Mouse (Mus musculus): ENCODE results near the gene Rabgef1. TPM values are rescaled to one million over a fixed set of nuclear protein-coding genes. Genes with fewer than 3 reads are reported as not detected.

Gene Rabgef1
- polyA plus RNA-seq (2014; fragmentation: Nextera tagmentation; extraction: Ambion mirVana) = 23.6 and 23.7 TPM in 2 replicates

DNA sequence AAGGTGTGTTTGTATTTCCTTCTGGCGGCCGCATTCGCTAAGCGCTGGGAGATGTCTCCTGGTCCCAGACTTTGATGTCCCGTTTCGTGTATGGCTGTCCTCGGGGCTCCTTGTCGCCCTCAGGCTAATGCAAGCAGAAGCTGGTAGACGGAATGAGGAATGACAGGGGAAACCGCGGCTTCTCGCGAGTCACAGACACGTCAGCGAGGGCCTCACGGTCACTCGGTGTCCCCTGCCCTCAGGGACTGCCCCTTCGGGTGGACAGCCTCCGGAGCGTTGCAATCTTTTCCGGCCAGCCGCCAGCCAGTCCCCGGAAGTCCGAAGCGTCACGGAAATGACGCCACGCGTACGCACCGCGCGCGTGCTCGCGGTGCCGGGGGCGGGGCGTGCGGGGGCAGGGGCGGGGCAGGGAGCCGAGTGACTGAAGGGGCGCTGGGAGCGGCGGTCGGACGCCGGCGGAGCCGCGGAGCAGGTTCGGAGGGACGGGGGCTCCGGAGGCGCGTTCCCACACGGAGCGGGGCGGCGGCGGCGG lies at the start of gene Rabgef1:
Rabgef1 (plus strand) TSS at position 376 of the 532 bp plus-strand sequence.
- WGBS = under 1% methylated on average over 52 of the region's 62 CpGs
- peak within 1 kb of the TSS; percentile 91 for H3K4me3 ChIP-seq (ENCODE audit: low read depth, low read length)
- peak; percentile 91 for ATAC-seq (ENCODE audit: insufficient number of reproducible peaks, low FRiP score, low TSS enrichment, low read depth)

GRCm38 (mm10) chr5:130122355-130122754 lies 49.2 kb upstream of the Rabgef1 start:
- Histone ChIP-seq H3K36me3 (ENCODE audit: control insufficient read depth, insufficient read depth, low read length) (no peaks in the 10 kb centered on the region; the same call in 1 of the 2 replicates), H3K9me3 (ENCODE audit: control insufficient read depth, low read length) (no peaks in the 10 kb centered on the region), H3K27ac (replicated peaks; ENCODE audit: low read depth, low read length) (no peak overlapping the region), H3K4me3 (ENCODE audit: low read depth, low read length) (no peak overlapping the region), H3K4me1 (ENCODE audit: control insufficient read depth, insufficient read depth, low read length) (no peaks in the 10 kb centered on the region), H3K27me3 (ENCODE audit: control insufficient read depth, insufficient read depth, low read length) (no peaks in the 10 kb centered on the region), H3K9ac (ENCODE audit: low read length) (no peak overlapping the region), H3K4me2 (ENCODE audit: low read depth, severe bottlenecking) (no peak overlapping the region)
- WGBS = 96% methylated on average over 2 of the region's 2 CpGs
- DNase-seq (ENCODE audit: low spot score) = no peak
- no peak for ATAC-seq (ENCODE audit: insufficient number of reproducible peaks, low FRiP score, low TSS enrichment, low read depth)

More for the DNA sequence above, at the start of gene Rabgef1:
- H3K36me3 ChIP-seq (ENCODE audit: control insufficient read depth, insufficient read depth, low read length) = peaks cover 2% of the 10 kb centered on the region; the same call in 1 of the 2 replicates
- no peaks in the 10 kb centered on the region for H3K27me3 ChIP-seq (ENCODE audit: control insufficient read depth, insufficient read depth, low read length)
- H3K27ac ChIP-seq (replicated peaks; ENCODE audit: low read depth, low read length) = peak within 1 kb of the TSS; percentile 77
- H3K9ac ChIP-seq (ENCODE audit: low read length) = peak within 1 kb of the TSS; percentile 84
- H3K4me2 ChIP-seq (ENCODE audit: low read depth, severe bottlenecking) = peak within 1 kb of the TSS; percentile 63
- no peaks in the 10 kb centered on the region for H3K9me3 ChIP-seq (ENCODE audit: control insufficient read depth, low read length)
- peaks cover 7% of the 10 kb centered on the region for H3K4me1 ChIP-seq (ENCODE audit: control insufficient read depth, insufficient read depth, low read length)
- DNase-seq (ENCODE audit: low spot score) = peak; percentile 93

GRCm38 (mm10) chr5:130124271-130124670 lies 47.3 kb upstream of the Rabgef1 start:
- WGBS = 88% methylated on average over 5 of the region's 5 CpGs
- Histone ChIP-seq H3K4me1 (ENCODE audit: control insufficient read depth, insufficient read depth, low read length) (no peaks in the 10 kb centered on the region), H3K4me3 (ENCODE audit: low read depth, low read length) (no peak overlapping the region), H3K4me2 (ENCODE audit: low read depth, severe bottlenecking) (no peak overlapping the region), H3K36me3 (ENCODE audit: control insufficient read depth, insufficient read depth, low read length) (no peaks in the 10 kb centered on the region; the same call in 1 of the 2 replicates), H3K9ac (ENCODE audit: low read length) (no peak overlapping the region), H3K9me3 (ENCODE audit: control insufficient read depth, low read length) (no peaks in the 10 kb centered on the region), H3K27me3 (ENCODE audit: control insufficient read depth, insufficient read depth, low read length) (no peaks in the 10 kb centered on the region), H3K27ac (replicated peaks; ENCODE audit: low read depth, low read length) (no peak overlapping the region)
- no peak for ATAC-seq (ENCODE audit: insufficient number of reproducible peaks, low FRiP score, low TSS enrichment, low read depth)
- no peak for DNase-seq (ENCODE audit: low spot score)

DNA sequence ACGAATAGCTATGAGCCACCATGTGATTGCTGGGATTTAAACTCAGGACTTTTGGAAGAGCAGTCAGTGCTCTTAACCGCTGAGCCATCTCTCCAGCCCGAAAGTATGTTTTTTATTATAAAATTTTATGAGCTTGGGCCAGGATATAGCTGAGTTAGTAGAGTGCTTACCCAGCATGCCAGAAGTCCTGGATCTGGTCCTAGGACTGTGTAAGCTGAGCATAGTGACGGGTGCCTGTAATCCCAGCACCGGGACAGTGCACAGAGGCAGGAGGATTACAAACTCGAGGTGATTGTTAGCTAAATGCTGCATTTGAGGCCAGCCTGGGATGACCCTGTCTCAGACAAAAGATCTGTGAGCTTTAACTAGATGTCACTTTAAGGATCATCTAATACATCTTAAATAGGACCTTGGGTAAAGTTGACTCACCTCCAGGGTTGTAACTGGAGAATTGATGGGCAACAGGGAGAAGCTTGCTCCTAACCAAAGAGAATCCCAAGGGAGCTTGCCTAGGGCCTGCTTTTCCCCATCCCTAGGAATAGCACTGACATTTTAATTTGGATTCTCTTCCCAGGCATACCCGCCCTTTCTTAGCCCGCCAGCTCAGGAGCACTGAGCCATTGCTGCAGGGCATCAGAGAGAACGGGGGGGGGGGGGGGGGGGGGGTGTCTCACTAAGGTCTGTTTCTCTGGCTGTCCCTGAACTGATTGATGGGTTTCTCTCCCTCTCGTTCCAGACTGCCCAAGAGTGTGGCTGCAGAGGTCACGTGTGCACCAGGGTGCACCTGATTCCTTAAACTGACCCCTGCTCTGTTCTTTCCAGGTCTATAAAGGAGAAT lies 42.7 kb upstream of the Rabgef1 start:
- no peak overlapping the region; the same call in 1 of the 2 replicates for H3K27ac ChIP-seq (replicated peaks; ENCODE audit: low read depth, low read length)
- H3K9me3 ChIP-seq (ENCODE audit: control insufficient read depth, low read length) = no peaks in the 10 kb centered on the region
- no peak overlapping the region for H3K4me3 ChIP-seq (ENCODE audit: low read depth, low read length)
- no peaks in the 10 kb centered on the region for H3K27me3 ChIP-seq (ENCODE audit: control insufficient read depth, insufficient read depth, low read length)
- H3K4me1 ChIP-seq (ENCODE audit: control insufficient read depth, insufficient read depth, low read length) = no peaks in the 10 kb centered on the region
- H3K4me2 ChIP-seq (ENCODE audit: low read depth, severe bottlenecking) = no peak overlapping the region
- WGBS = 53% methylated on average over 11 of the region's 11 CpGs
- no peak overlapping the region for H3K9ac ChIP-seq (ENCODE audit: low read length)
- ATAC-seq (ENCODE audit: insufficient number of reproducible peaks, low FRiP score, low TSS enrichment, low read depth) = no peak
- no peak for DNase-seq (ENCODE audit: low spot score)
- H3K36me3 ChIP-seq (ENCODE audit: control insufficient read depth, insufficient read depth, low read length) = no peaks in the 10 kb centered on the region

DNA sequence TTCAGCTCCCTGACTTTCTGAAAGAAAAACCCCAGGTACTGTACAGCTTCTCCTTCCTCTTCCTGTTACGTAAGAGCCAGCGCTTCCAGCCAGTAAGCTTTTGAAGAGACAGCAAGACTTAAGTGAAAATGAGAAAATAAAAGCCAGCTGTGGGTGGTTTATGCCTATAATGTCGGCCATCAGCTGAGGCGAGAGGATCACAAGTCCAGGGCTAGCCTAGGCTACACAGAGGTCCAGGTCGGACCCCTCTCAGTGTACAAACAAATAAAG lies 42.1 kb upstream of the Rabgef1 start:
- H3K27ac ChIP-seq (replicated peaks; ENCODE audit: low read depth, low read length) = no peak overlapping the region
- no peak overlapping the region for H3K9ac ChIP-seq (ENCODE audit: low read length)
- 82% methylated on average over 5 of the region's 5 CpGs for WGBS
- no peak for ATAC-seq (ENCODE audit: insufficient number of reproducible peaks, low FRiP score, low TSS enrichment, low read depth)
- no peak for DNase-seq (ENCODE audit: low spot score)
- no peaks in the 10 kb centered on the region for H3K4me1 ChIP-seq (ENCODE audit: control insufficient read depth, insufficient read depth, low read length)
- no peaks in the 10 kb centered on the region for H3K9me3 ChIP-seq (ENCODE audit: control insufficient read depth, low read length)
- H3K4me3 ChIP-seq (ENCODE audit: low read depth, low read length) = no peak overlapping the region
- no peak overlapping the region for H3K4me2 ChIP-seq (ENCODE audit: low read depth, severe bottlenecking)
- no peaks in the 10 kb centered on the region for H3K27me3 ChIP-seq (ENCODE audit: control insufficient read depth, insufficient read depth, low read length)
- no peaks in the 10 kb centered on the region for H3K36me3 ChIP-seq (ENCODE audit: control insufficient read depth, insufficient read depth, low read length)

DNA sequence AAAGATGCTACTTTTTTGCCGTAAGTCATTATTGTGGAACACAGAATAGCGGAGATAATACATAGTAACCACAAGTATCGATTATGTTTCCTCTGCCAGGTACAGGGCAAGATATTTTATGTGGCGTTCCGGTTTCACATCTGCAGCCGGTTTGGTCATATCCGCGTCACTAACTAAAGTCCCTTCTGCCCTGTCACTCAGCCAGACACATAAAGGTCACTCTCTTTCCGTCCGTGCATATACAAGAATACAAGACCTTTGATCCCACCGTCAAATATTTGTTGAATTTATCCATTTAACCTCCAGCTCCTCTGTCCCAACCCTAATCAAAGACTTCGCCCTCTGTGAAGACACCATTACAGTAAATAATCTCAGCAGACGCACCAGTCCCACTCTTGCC lies 35.0 kb upstream of the Rabgef1 start:
- Histone ChIP-seq H3K36me3 (ENCODE audit: control insufficient read depth, insufficient read depth, low read length) (peaks cover 6% of the 10 kb centered on the region), H3K4me2 (ENCODE audit: low read depth, severe bottlenecking) (no peak overlapping the region), H3K4me3 (ENCODE audit: low read depth, low read length) (no peak overlapping the region), H3K9ac (ENCODE audit: low read length) (0 out of 2 replicates have a peak overlapping the region, but pooled peaks have one; percentile 2), H3K27me3 (ENCODE audit: control insufficient read depth, insufficient read depth, low read length) (no peaks in the 10 kb centered on the region), H3K27ac (replicated peaks; ENCODE audit: low read depth, low read length) (no peak overlapping the region), H3K4me1 (ENCODE audit: control insufficient read depth, insufficient read depth, low read length) (no peaks in the 10 kb centered on the region), H3K9me3 (ENCODE audit: control insufficient read depth, low read length) (no peaks in the 10 kb centered on the region)
- no peak for DNase-seq (ENCODE audit: low spot score)
- no peak for ATAC-seq (ENCODE audit: insufficient number of reproducible peaks, low FRiP score, low TSS enrichment, low read depth)
- 95% methylated on average over 13 of the region's 13 CpGs for WGBS

DNA sequence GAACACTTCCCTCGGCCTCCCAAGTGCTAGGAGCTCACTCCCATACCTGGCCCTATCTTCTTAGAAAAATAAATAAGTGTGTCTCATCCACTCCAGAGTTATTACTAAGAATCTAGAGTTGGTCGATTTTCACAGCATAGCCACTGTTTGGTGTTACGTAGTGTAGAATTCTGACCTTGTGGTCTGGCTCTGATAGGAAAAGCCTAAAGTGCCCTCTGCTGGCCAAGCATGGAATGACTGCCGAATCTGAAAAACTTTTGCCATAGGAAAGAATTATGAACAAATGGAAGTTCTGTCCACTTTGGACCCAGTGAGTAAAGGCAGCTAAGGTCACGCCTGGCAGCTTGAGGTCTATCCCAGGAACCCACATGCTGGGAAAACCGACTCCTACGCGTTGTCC lies 32.2 kb upstream of the Rabgef1 start:
- Histone ChIP-seq H3K4me2 (ENCODE audit: low read depth, severe bottlenecking) (no peak overlapping the region), H3K9ac (ENCODE audit: low read length) (no peak overlapping the region), H3K27me3 (ENCODE audit: control insufficient read depth, insufficient read depth, low read length) (no peaks in the 10 kb centered on the region), H3K9me3 (ENCODE audit: control insufficient read depth, low read length) (no peaks in the 10 kb centered on the region), H3K4me3 (ENCODE audit: low read depth, low read length) (no peak overlapping the region), H3K27ac (replicated peaks; ENCODE audit: low read depth, low read length) (no peak overlapping the region), H3K36me3 (ENCODE audit: control insufficient read depth, insufficient read depth, low read length) (peaks cover 6% of the 10 kb centered on the region), H3K4me1 (ENCODE audit: control insufficient read depth, insufficient read depth, low read length) (no peaks in the 10 kb centered on the region)
- ATAC-seq (ENCODE audit: insufficient number of reproducible peaks, low FRiP score, low TSS enrichment, low read depth) (no peak; the same call in 1 of the 2 replicates), DNase-seq (ENCODE audit: low spot score) (peak; percentile 87)
- 34% methylated on average over 8 of the region's 8 CpGs for WGBS

- no peaks in the 10 kb centered on the region for H3K9me3 ChIP-seq (ENCODE audit: control insufficient read depth, low read length)
- H3K36me3 ChIP-seq (ENCODE audit: control insufficient read depth, insufficient read depth, low read length) = peaks cover 3% of the 10 kb centered on the region
- no peak overlapping the region for H3K27ac ChIP-seq (replicated peaks; ENCODE audit: low read depth, low read length)
- H3K4me2 ChIP-seq (ENCODE audit: low read depth, severe bottlenecking) = no peak overlapping the region
- no peak for ATAC-seq (ENCODE audit: insufficient number of reproducible peaks, low FRiP score, low TSS enrichment, low read depth)
- DNase-seq (ENCODE audit: low spot score) = no peak
- no peaks in the 10 kb centered on the region for H3K4me1 ChIP-seq (ENCODE audit: control insufficient read depth, insufficient read depth, low read length)
- WGBS = 82% methylated on average over 5 of the region's 5 CpGs
- no peak overlapping the region for H3K4me3 ChIP-seq (ENCODE audit: low read depth, low read length)
- no peak overlapping the region for H3K9ac ChIP-seq (ENCODE audit: low read length)
- no peaks in the 10 kb centered on the region for H3K27me3 ChIP-seq (ENCODE audit: control insufficient read depth, insufficient read depth, low read length)
These were observed 30.5 kb upstream of the Rabgef1 start for GRCm38 (mm10) chr5:130141138-130141537.
